Mouse (Mus musculus) duodenum, adult 2 months (tissue): ENCODE data around the gene Ebna1bp2. TPM values are rescaled to one million over a fixed set of nuclear protein-coding genes. Genes with fewer than 3 reads are reported as not detected.

Experiments
- polyA plus RNA-seq: library from polyadenylated mRNA; depleted of rRNA; stranded (reverse); fragments of >200 nt; gene quantifications from 2 replicates; pipeline ENCODE4 v1.2.3, GENCODE M21; 2012; ENCODE audit warnings: low replicate concordance; rRNA removed

Gene Ebna1bp2
- polyA plus RNA-seq = 5.3 and 6.0 TPM in 2 replicates

GRCm38 (mm10) chr4:118620279-118620966 lies at the start of gene Ebna1bp2, which contains the start of gene Cfap57:
Gene Ebna1bp2 (plus strand): TSS chr4:118620799.
Gene Cfap57 (minus strand): TSS chr4:118620777.

GRCm38 (mm10) chr4:118658652-118659051 lies 38.1 kb downstream of the Ebna1bp2 start, which contains the start of gene Olfr62:
Gene Olfr62 (plus strand): TSS chr4:118658952.

Other genes starting within 250 kb of the Ebna1bp2 start
- 29.0 and 35.2 TPM in 2 replicates for gene Szt2, start 211.5 kb upstream of the Ebna1bp2 start, polyA plus RNA-seq
- 13.4 and 14.1 TPM in 2 replicates for gene Med8, start 211.5 kb upstream of the Ebna1bp2 start, polyA plus RNA-seq
- gene Elovl1, start 192.7 kb upstream of the Ebna1bp2 start, polyA plus RNA-seq = 190 and 291 TPM in 2 replicates
- gene Cdc20, start 183.4 kb upstream of the Ebna1bp2 start, polyA plus RNA-seq = 30.1 and 32.3 TPM in 2 replicates
- 0.09 TPM in 1 of 2 replicates, not detected in the other for gene Mpl, start 163.3 kb upstream of the Ebna1bp2 start, polyA plus RNA-seq
- gene Tie1, start 130.7 kb upstream of the Ebna1bp2 start, polyA plus RNA-seq = 11.4 and 13.4 TPM in 2 replicates
- 123 and 172 TPM in 2 replicates for gene 2610528J11Rik, start 93.8 kb upstream of the Ebna1bp2 start, polyA plus RNA-seq
- gene Tmem125, start 76.8 kb upstream of the Ebna1bp2 start, polyA plus RNA-seq = 39.9 and 58.3 TPM in 2 replicates
- 0.09 TPM in 1 of 2 replicates, not detected in the other for gene Cfap57, start within 50 bp of the Ebna1bp2 start, polyA plus RNA-seq
- gene Olfr62, start 38.2 kb downstream of the Ebna1bp2 start, polyA plus RNA-seq = not detected in 2 replicates
- not detected in 2 replicates for gene Olfr1342, start 72.0 kb downstream of the Ebna1bp2 start, polyA plus RNA-seq
- gene Olfr1341, start 82.7 kb downstream of the Ebna1bp2 start, polyA plus RNA-seq = not detected in 2 replicates
- not detected in 2 replicates for gene Olfr1340, start 99.3 kb downstream of the Ebna1bp2 start, polyA plus RNA-seq
- gene Olfr1339, start 111.4 kb downstream of the Ebna1bp2 start, polyA plus RNA-seq = not detected in 2 replicates
- not detected in 2 replicates for gene Olfr1338, start 137.9 kb downstream of the Ebna1bp2 start, polyA plus RNA-seq
- gene Olfr1337, start 161.8 kb downstream of the Ebna1bp2 start, polyA plus RNA-seq = not detected in 2 replicates
- not detected in 2 replicates for gene Olfr1335, start 189.1 kb downstream of the Ebna1bp2 start, polyA plus RNA-seq
- not detected in 2 replicates for gene Olfr1333, start 215.5 kb downstream of the Ebna1bp2 start, polyA plus RNA-seq
- gene Olfr1331, start 243.8 kb downstream of the Ebna1bp2 start, polyA plus RNA-seq = not detected in 2 replicates